Mouse (Mus musculus): ENCODE measurements around the gene Col6a1.

Col6a1 gene

DNA sequence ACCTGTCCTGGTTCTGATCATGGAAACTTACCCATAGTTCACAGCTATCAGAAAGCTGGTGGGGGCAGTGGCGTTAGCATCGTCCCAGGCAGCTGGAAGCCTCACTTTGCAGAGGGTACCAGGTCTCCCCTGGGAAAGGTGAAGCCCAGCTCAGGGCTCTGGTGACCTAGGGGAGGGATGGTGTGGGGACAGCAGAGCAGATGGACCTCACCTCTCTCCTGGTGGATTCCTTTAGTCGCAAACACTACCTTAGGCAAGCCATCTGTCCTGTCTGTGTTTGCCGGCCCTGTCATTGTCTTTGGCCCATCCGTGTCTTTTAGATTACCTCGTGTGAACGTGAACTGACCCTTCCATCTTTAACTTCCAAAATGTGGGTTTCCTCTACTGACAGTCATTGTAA is 42.5 kb downstream of the Col6a1 start:
- no peak for ATAC-seq (ENCODE audit: insufficient number of reproducible peaks, low FRiP score, low TSS enrichment)

DNA sequence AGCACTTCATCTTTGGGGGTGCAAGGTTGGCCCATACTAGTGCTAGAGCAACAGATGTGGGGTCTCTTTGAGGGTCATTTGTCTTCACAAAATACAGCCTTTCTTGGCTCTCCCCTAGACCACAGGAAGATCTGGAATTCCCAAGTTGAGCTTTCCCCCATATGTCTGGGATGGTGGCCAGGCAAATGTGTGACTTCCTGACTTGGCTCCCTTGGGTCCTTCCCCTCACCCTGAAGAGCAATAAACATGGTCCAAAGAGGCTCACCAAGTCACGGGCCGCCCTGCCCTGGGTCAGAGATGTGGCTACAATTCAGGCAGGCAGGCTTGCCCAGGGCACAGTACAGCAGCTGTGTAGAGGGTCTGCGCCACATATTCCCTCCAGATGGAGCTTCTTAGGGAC is 44.1 kb downstream of the Col6a1 start:
- ATAC-seq (ENCODE audit: insufficient number of reproducible peaks, low FRiP score, low TSS enrichment), result no peak

DNA sequence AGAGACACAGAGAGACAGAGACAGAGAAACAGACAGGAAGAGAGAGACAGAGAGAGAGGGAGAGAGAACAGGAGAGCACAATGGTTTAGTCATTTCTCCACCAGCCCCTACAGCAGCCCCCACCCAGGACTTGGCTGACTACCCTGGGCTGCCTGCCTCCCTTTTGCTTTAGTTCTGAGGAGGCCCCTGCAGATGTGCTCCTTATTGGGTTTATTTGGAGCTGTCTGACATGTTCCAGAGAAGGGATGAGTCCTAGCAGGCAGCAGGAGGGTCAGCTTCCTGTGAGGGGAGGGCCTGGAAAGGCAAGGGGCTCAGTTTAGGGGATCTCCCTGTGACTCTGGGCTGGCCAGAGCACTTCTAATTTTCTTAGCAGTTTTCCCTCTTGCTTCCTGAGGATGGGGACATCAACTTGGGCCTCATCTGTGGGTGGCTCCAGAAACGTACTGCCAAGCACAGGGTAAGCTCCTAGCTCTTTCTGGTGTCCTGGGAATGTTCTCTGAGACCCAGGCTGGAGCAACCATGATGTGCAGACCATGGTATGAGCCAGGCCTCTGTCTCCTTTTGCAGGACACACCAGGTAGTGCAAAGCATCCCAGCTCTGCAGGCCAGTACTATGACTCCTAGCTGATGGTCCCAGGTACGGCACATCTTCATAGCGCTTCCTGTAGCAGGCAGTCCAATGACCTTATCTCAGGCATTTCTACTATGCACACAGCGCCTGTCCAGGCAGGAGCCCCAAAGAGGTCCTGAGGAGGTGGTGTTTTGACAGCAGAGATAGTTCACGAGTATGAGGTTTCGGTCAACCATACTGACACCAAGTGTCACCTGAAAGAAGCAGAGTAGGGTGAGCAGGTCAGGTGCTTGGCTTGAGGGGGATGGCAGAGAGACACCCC is 45.0 kb downstream of the Col6a1 start:
- ATAC-seq (ENCODE audit: insufficient number of reproducible peaks, low FRiP score, low TSS enrichment), result no peak

DNA sequence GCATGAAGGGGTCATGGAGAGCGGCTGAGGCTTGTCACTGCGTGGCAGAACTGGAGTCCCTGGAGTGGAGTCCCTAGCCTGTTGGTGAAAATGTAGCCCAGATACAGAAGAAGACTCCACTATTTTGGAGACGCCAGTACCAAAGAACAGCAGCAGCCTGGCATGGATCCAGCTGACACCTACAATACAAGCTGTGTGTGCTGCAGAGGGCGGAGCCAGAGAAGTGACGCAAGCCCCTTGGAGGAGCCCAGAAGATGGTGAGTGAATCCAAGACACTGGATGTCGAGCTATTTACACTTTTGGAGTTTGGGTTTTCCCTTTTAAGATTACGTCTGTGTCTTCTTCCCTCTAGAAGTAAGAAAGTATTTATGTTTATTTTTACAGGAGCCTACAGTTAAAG is 47.8 kb downstream of the Col6a1 start:
- no peak for ATAC-seq (ENCODE audit: insufficient number of reproducible peaks, low FRiP score, low TSS enrichment)

DNA sequence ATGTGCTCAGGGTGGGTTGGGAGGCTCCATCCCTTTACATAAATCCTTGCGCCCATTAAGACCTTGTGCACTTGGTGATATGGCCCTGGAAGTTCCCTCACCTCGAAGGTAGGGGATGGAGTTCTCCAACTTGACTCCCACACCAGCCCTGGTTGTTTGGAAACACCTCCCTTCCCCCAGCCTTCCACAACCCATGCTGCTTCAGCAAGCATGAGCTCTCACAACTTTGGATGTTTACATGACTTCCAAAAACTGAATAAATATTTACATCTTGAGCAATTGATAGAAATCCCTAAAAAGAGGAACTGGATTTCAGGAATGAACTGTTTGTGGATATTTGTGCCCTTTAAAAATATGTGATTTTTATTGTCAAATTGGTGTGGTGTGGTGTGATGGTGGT is 50.7 kb downstream of the Col6a1 start:
- ATAC-seq (ENCODE audit: insufficient number of reproducible peaks, low FRiP score, low TSS enrichment), result no peak

DNA sequence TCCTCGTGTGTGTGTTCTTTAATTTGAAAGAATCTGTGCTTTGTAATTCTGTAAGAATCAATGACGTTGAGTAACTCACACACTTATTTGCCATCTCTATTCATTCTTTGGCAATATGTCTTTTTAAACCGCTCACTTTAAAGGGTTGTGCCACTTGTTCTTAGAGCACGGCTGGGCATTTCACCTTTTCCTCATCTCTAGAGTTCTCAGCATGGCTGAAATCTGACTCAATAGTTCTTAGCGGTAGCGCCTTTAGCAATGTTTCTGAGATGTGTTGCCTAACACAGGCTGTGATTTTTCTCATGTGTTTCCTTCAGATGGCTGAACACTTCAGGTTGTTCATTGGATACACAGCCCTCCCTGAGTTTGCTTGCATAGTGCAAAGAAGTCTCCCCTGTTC is 51.4 kb downstream of the Col6a1 start:
- no peak for ATAC-seq (ENCODE audit: insufficient number of reproducible peaks, low FRiP score, low TSS enrichment)

DNA sequence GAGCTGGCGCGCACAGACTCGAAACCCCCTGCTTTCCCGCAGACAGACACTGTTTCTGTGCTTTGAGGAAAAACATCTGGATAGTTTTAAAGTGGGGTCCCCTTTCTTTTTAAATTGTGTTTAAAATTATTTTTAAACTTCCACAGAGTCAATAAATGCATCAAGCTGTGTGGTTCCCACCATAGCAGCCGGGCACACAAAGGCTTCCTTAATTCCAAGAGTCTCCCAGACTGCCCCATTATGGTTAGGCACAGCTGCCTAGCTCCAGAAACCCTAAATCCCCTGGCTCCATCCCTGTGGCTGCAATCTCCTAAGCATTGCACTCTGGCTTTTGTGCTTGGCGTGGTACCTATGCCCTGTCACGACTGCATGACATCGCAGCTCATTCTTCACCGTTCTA is 54.0 kb downstream of the Col6a1 start:
- no peak for ATAC-seq (ENCODE audit: insufficient number of reproducible peaks, low FRiP score, low TSS enrichment)

DNA sequence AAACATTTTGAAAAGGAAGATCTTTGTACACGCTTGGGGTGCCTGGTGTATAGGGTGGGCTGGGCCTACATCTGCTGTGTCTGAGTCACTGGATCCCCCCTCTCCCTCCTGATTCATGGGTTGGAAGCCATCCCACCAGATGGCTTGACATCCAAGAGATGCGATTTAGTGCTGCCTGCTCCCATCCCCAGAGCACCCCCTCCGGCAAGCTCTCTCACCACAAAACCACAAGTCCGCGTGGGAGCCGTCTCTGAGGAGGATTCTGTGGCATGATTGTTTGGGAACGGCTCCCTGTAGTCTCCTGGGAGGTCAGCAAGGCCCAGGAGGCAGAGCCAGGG is 57.1 kb downstream of the Col6a1 start:
- ATAC-seq (ENCODE audit: insufficient number of reproducible peaks, low FRiP score, low TSS enrichment), result no peak

DNA sequence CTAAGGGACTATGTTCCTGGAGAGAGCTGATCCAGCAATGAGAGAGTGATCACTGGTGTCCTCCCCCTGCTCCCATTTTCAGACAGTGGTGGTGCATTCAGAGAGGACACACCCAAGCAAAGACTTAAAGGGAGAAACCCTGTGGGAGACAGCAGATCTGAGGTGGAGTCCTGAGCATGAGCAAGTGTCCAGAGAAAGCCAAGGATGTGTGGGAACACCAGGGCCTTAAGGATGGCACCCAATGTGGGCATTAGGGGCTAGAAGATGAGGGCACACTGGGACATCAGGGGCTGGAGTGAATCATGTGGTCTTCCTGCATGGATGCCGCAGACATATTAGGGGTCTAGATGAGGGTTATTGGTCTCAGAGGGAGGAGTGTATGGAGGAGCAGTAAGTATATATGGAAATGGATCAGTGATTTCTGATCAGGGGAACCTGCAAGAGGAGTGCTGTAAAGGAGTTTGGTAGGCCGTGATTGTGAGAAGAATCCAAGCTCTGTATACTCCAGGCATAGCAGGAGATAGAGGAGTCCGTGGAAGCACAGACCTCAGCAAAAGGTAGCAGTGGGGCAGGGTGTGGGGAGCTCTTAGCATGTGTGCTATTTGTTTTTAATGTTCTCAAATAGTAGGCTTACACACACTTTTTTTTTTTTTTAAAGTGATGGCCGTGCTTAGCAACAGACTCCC is 57.6 kb downstream of the Col6a1 start:
- no peak for ATAC-seq (ENCODE audit: insufficient number of reproducible peaks, low FRiP score, low TSS enrichment)

DNA sequence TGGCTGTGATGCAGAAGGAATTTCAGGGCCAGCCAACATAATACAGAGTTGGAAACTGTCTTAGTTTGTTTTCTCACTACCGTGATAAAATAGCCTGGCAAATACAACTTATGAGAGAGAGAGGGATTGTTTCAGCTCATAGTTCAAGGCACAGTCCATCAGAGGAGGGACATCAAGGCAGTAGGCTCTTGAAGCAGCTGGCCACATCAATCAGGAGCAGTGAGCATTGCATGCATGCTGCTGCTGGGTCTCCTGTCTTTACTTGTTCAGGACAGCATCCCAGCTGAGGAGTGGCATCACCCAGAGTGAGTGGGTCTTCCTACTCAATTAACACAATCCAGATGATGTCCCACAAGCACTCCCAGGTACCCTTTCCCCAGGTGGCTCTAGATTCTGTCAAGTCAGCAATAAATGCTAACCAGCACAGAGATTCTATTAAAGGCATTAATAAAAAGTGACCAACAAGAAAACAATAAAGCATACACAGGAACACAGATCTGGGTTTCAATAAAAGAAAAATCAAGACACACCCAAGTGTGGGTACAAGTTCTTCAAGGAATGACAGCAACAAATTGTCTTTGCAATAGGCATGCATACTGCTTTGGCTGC is 58.7 kb downstream of the Col6a1 start:
- no peak for ATAC-seq (ENCODE audit: insufficient number of reproducible peaks, low FRiP score, low TSS enrichment)

DNA sequence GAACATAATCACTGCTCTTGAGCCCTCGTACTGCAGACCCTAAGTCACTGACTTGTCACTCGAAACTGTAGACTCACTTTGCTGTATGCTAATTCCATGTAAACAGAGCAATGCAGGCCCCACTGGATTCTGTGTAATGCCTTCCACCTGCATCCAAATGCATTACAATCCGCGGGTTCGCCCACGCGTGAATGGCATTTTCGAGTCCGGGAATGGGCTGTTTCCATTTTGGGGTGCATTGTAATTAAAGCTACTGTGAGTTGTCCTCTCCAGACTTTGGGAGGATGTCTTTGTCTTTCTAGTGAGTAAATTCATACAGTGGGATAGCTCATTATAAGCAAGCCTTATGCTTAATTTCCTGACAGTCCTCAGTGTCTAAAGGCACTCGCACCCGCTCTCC is 60.4 kb downstream of the Col6a1 start:
- ATAC-seq (ENCODE audit: insufficient number of reproducible peaks, low FRiP score, low TSS enrichment), result no peak

DNA sequence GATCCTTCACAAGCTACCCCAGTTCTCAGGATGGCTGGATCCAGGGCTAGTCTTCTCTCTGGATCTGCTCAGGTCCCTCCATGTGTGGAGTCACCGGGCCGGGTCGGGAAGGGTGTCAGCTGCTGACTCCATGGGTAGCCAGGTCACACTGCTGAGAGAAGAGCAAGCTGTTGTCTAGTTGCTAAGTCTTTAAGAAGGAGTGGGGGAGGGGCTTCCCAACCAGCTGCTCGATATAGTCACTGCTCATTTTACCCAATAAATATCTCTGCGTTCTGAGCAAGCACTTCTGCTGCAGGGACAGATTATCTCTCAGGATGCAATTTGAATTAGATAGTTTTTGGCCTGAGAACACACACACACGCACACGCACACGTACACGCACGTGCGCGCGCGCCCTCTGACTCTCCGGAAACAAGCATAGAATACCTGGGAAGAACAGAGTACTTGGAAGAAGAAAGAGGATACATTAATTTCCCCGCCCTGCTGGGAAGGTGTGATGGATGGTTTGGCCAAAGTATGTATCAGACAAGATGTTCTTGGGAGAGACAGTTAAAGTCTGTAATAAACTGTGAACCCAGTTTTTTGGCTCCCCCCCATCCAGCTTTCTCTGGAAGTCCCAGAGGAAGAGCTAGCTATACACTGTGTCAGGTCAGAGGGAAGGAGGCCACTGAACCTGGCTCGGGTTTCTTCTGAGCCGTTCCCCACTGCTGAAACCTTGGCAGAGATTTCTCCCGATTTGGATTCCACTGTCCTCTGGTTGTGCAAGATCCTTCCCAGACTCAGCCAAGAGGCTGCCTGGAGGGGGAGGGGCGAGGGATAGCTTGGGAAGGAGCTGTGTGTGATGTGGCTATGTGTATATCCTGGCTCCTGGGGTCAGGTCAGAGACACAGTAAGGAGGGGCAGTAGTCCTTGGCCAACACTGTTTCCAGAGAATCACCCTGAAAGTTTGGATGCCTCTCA is 61.5 kb downstream of the Col6a1 start:
- no peak for ATAC-seq (ENCODE audit: insufficient number of reproducible peaks, low FRiP score, low TSS enrichment)
